Mouse (Mus musculus): Measurements from ENCODE around the gene Meis1.

- TF ChIP-seq CTCF (conservative IDR thresholded peaks at IDR 0.05; ENCODE audit: low read length) (no peak), POU5F1 (IDR thresholded peaks at IDR 0.05; ENCODE audit: borderline replicate concordance, low read length) (no peak), NANOG (IDR thresholded peaks at IDR 0.05; ENCODE audit: borderline replicate concordance, low read length) (no peak)
Measured at GRCm38 (mm10) chr11:18927351-18927750, 91.4 kb downstream of the Meis1 start.

All from E14TG2a.4 (cell line).